Mouse (Mus musculus) embryonic facial prominence, embryonic 11.5 days (tissue): ENCODE results near the gene Gm960. TPM values are rescaled to one million over a fixed set of nuclear protein-coding genes. Genes with fewer than 3 reads are reported as not detected.

ENCODE experiments used
- ATAC-seq: fragments of 200-750 bp; cut with Nextera tagmentation; replicated peaks from 2 replicates; pipeline ENCODE4 v1.8.0; 2017; ENCODE audit warnings: low read depth; ENCODE audit not compliant: insufficient number of reproducible peaks, low FRiP score, low TSS enrichment
- DNase-seq: peaks from one replicate; pipeline ENCODE4 v3.0.0-alpha.2; 2015; ENCODE audit warnings: low spot score
- H3K27ac ChIP-seq: fragments of 300-500 bp; sonication (generic); replicated peaks from 2 replicates; pipeline ENCODE4 v1.5.1; 2014; ENCODE audit warnings: mild to moderate bottlenecking, low read depth, low read length, control low read depth
- H3K27me3 ChIP-seq: fragments of 300-500 bp; sonication (generic); 2 replicates; pipeline ENCODE4 v1.6.1; 2014; ENCODE audit warnings: mild to moderate bottlenecking, low read length, moderate library complexity, mixed read lengths; ENCODE audit not compliant: control insufficient read depth, insufficient read depth
- H3K36me3 ChIP-seq: fragments of 300-500 bp; sonication (generic); replicated peaks from 2 replicates; pipeline ENCODE4 v1.6.1; 2014; ENCODE audit warnings: low read depth, mild to moderate bottlenecking, low read length, moderate library complexity, mixed read lengths; ENCODE audit not compliant: control insufficient read depth, insufficient read depth
- H3K4me1 ChIP-seq: fragments of 300-500 bp; sonication (generic); 2 replicates; pipeline ENCODE4 v1.6.1; 2014; ENCODE audit warnings: low read length, mixed read lengths; ENCODE audit not compliant: control insufficient read depth, insufficient read depth
- H3K4me2 ChIP-seq: fragments of 300-500 bp; sonication (generic); 2 replicates; pipeline ENCODE4 v1.6.1; 2014; ENCODE audit warnings: low read depth, mild to moderate bottlenecking, control low read depth, low read length, moderate library complexity
- H3K4me3 ChIP-seq: fragments of 300-500 bp; sonication (generic); 2 replicates; pipeline ENCODE4 v1.5.1; 2014; ENCODE audit warnings: low read depth, low read length, control low read depth
- H3K9ac ChIP-seq: fragments of 300-500 bp; sonication (generic); replicated peaks from 2 replicates; pipeline ENCODE4 v1.6.1; 2014; ENCODE audit warnings: mild to moderate bottlenecking, control low read depth, low read length
- H3K9me3 ChIP-seq: fragments of 300-500 bp; sonication (generic); replicated peaks from 2 replicates; pipeline ENCODE4 v1.6.1; 2016; ENCODE audit warnings: mild to moderate bottlenecking, low read length, inconsistent platforms, mixed read lengths; ENCODE audit not compliant: control insufficient read depth
- whole genome bisulfite sequencing: fragments of 180-500 bp; shearing (Covaris S2); extraction: QIAGEN DNeasy Blood & Tissue Kit; methylation state at CpG from one replicate; pipeline ENCODE4 v1.1.7; 2014; 5-methylcytosine and 5-hydroxymethylcytosine counted together
- polyA plus RNA-seq: library from polyadenylated mRNA; unstranded; fragments of >200 nt; fragmentation: Nextera tagmentation; extraction: Ambion mirVana; gene quantifications from 2 replicates; pipeline ENCODE4 v1.2.1, GENCODE M21; 2014

Gene Gm960
- polyA plus RNA-seq, 1 experiment from 2014 or later: 4.4 TPM

DNA sequence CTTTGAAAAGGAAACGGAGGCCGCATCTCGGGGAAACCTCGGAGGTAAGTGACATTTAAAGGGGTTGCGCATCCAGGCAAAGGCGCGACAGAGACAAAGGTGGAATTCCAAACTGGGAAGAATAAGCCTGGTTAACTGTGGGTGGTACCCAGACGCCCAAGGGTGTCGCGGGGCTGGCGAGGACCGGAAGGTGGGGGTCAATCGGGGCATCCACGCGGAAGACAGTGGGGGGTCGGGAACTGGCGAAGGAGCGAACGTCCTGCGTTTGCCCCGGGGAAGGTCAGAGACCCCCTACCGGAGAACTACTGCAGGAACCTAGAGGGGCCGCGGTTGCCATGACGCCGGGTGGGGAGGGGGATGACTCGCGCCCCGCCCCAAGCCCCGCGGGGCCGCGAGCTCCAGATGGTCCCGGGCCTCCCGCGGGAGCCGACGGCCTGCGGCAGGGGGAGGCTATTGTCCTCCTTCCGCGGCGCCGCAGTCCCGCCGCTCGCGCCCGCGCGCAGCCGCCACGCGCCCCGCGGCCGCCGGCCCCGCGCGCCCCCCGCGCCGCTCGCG is 13.2 kb upstream of the Gm960 start:
- Histone ChIP-seq H3K4me1 (peaks cover 2% of the 10 kb centered on the region; the same call in 1 of the 2 replicates), H3K4me3 (peak overlapping the region; percentile 69), H3K36me3 (no peaks in the 10 kb centered on the region), H3K27me3 (peaks cover 12% of the 10 kb centered on the region; the same call in 1 of the 2 replicates), H3K27ac (no peak overlapping the region; the same call in 1 of the 2 replicates), H3K4me2 (peak overlapping the region; percentile 99), H3K9ac (peak overlapping the region; percentile 78), H3K9me3 (no peaks in the 10 kb centered on the region)
- WGBS: 1% methylated on average over 41 of the region's 65 CpGs
- ATAC-seq: peak; percentile 73
- peak; percentile 64 for DNase-seq

- H3K4me2 ChIP-seq: peak within 1 kb of the TSS; percentile 99
- peak within 1 kb of the TSS; percentile 69 for H3K4me3 ChIP-seq
- peaks cover 12% of the 10 kb centered on the region; the same call in 1 of the 2 replicates for H3K27me3 ChIP-seq
- peak within 1 kb of the TSS; percentile 78 for H3K9ac ChIP-seq
- DNase-seq (peak; percentile 25), ATAC-seq (peak; percentile 10; the same call in 1 of the 2 replicates)
- WGBS: 9% methylated on average over 13 of the region's 13 CpGs
- H3K9me3 ChIP-seq: no peaks in the 10 kb centered on the region
- no peaks in the 10 kb centered on the region for H3K36me3 ChIP-seq
- H3K27ac ChIP-seq: no peak within 1 kb of the TSS; the same call in 1 of the 2 replicates
- H3K4me1 ChIP-seq: peaks cover 2% of the 10 kb centered on the region; the same call in 1 of the 2 replicates
These were observed 12.7 kb upstream of the Gm960 start, which contains the start of gene Sptbn2 for GRCm38 (mm10) chr19:4711098-4711600. TSS of gene Sptbn2 (plus strand) at chr19:4711167.

- Histone ChIP-seq H3K27ac (no peak overlapping the region), H3K36me3 (no peaks in the 10 kb centered on the region), H3K9ac (no peak overlapping the region), H3K27me3 (peaks cover 7% of the 10 kb centered on the region; the same call in 1 of the 2 replicates), H3K4me1 (peaks cover 2% of the 10 kb centered on the region; the same call in 1 of the 2 replicates), H3K4me3 (no peak overlapping the region), H3K4me2 (no peak overlapping the region), H3K9me3 (no peaks in the 10 kb centered on the region)
- DNase-seq (no peak), ATAC-seq (no peak)
- 85% methylated on average over 10 of the region's 10 CpGs for WGBS
These were observed 10.3 kb upstream of the Gm960 start for GRCm38 (mm10) chr19:4708765-4709164.

DNA sequence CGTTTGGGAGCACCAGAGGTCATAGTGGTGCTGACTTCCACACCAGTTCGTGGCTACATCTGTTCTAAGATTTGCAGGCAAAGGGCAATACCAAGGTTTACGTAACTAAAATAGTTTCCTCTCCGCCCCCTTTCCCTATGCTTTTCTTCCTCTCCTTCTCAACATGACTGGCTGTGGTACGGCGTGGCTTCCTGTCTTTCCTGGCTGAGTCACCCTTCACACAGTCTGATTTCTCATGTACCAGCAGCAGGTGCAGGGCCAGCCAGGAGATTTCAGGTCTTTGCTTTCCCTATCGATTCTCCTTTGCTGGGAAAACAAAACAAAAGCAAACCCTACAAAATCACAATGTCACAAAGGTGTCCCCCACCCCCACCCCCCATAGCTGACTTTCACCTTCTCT is 2.8 kb upstream of the Gm960 start:
- DNase-seq: no peak
- Histone ChIP-seq H3K9ac (no peak overlapping the region), H3K36me3 (no peaks in the 10 kb centered on the region), H3K27ac (no peak overlapping the region), H3K4me2 (no peak overlapping the region), H3K4me3 (no peak overlapping the region), H3K9me3 (no peaks in the 10 kb centered on the region), H3K4me1 (peaks cover 2% of the 10 kb centered on the region; the same call in 1 of the 2 replicates), H3K27me3 (peaks cover 25% of the 10 kb centered on the region)
- no peak for ATAC-seq
- 74% methylated on average over 7 of the region's 7 CpGs for WGBS

- no peaks in the 10 kb centered on the region for H3K9me3 ChIP-seq
- 70% methylated on average over 8 of the region's 8 CpGs for WGBS
- no peak overlapping the region for H3K4me3 ChIP-seq
- no peak for DNase-seq
- ATAC-seq: no peak
- H3K27ac ChIP-seq: no peak overlapping the region
- H3K27me3 ChIP-seq: peaks cover 25% of the 10 kb centered on the region
- no peaks in the 10 kb centered on the region for H3K36me3 ChIP-seq
- H3K4me1 ChIP-seq: peaks cover 2% of the 10 kb centered on the region; the same call in 1 of the 2 replicates
- no peak overlapping the region for H3K9ac ChIP-seq
- H3K4me2 ChIP-seq: no peak overlapping the region
These were observed 2.2 kb upstream of the Gm960 start for GRCm38 (mm10) chr19:4700656-4701055.

DNA sequence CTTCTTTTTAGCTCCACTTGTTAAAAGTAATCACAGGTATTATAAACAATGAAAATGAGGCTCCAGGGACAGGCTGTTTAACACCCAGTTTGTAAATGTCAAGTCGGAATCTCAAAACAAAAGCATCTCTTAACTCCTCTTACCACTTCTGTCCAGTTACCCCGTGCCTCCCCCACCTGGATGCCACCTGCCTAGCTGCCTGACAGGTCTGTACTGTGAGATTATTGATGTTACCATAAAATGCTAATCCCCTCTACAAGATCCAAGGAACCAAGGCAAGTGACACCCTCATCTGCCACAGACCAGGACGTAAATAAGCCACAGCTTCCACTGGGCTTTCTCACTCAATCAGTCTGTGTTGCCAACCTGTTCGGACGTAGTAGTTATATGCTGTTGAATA is 1.4 kb upstream of the Gm960 start:
- Histone ChIP-seq H3K36me3 (no peaks in the 10 kb centered on the region), H3K4me1 (peaks cover 2% of the 10 kb centered on the region; the same call in 1 of the 2 replicates), H3K4me2 (no peak overlapping the region), H3K27me3 (peaks cover 25% of the 10 kb centered on the region), H3K9ac (no peak overlapping the region), H3K27ac (no peak overlapping the region), H3K9me3 (no peaks in the 10 kb centered on the region), H3K4me3 (no peak overlapping the region)
- 70% methylated on average over 5 of the region's 5 CpGs for WGBS
- ATAC-seq: no peak
- DNase-seq: no peak

- H3K9me3 ChIP-seq: no peaks in the 10 kb centered on the region
- H3K4me2 ChIP-seq: no peak overlapping the region
- no peak overlapping the region for H3K27ac ChIP-seq
- ATAC-seq (no peak), DNase-seq (no peak)
- H3K36me3 ChIP-seq: no peaks in the 10 kb centered on the region
- no peak overlapping the region for H3K4me3 ChIP-seq
- peaks cover 25% of the 10 kb centered on the region for H3K27me3 ChIP-seq
- H3K4me1 ChIP-seq: peaks cover 2% of the 10 kb centered on the region; the same call in 1 of the 2 replicates
- H3K9ac ChIP-seq: no peak overlapping the region
- WGBS: 40% methylated on average over 8 of the region's 8 CpGs
These were observed 388 bp upstream of the Gm960 start for GRCm38 (mm10) chr19:4698856-4699255.

- Histone ChIP-seq H3K27me3 (peaks cover 25% of the 10 kb centered on the region), H3K36me3 (no peaks in the 10 kb centered on the region), H3K4me2 (peak overlapping the region; percentile 90; the same call in 1 of the 2 replicates), H3K27ac (no peak overlapping the region), H3K4me1 (peaks cover 2% of the 10 kb centered on the region; the same call in 1 of the 2 replicates), H3K4me3 (peak overlapping the region; percentile 51; the same call in 1 of the 2 replicates), H3K9me3 (no peaks in the 10 kb centered on the region), H3K9ac (no peak overlapping the region; the same call in 1 of the 2 replicates)
- 0 out of 2 replicates have a peak, but pooled peaks have one; percentile 14 for ATAC-seq
- DNase-seq: no peak
- WGBS: 77% methylated on average over 9 of the region's 9 CpGs
These were observed 747 bp downstream of the Gm960 start for GRCm38 (mm10) chr19:4697721-4698120.
